Mouse (Mus musculus) kidney, postnatal 14 days (tissue): ENCODE measurements around the gene Vmn2r70.

Experiments used
- DNase-seq: peaks from one replicate; pipeline ENCODE4 v3.0.0; 2022; ENCODE audit warnings: mixed read lengths

Gene Vmn2r70

GRCm38 (mm10) chr7:85569092-85569491, at the start of gene Vmn2r70:
TSS of gene Vmn2r70 (minus strand) at chr7:85569192.
- no peak for DNase-seq

- no peak for DNase-seq
Observed at GRCm38 (mm10) chr7:85562787-85563186, 6.2 kb downstream of the Vmn2r70 start, which contains the start of gene Vmn2r71. TSS of gene Vmn2r71 (plus strand) at chr7:85563087.

GRCm38 (mm10) chr7:85543118-85543517, 25.9 kb downstream of the Vmn2r70 start:
- no peak for DNase-seq

- DNase-seq = no peak
Observed at GRCm38 (mm10) chr7:85542108-85542507, 26.9 kb downstream of the Vmn2r70 start.
